Mouse (Mus musculus): ENCODE measurements around the gene Gm40193.

The Gm40193 gene

DNA sequence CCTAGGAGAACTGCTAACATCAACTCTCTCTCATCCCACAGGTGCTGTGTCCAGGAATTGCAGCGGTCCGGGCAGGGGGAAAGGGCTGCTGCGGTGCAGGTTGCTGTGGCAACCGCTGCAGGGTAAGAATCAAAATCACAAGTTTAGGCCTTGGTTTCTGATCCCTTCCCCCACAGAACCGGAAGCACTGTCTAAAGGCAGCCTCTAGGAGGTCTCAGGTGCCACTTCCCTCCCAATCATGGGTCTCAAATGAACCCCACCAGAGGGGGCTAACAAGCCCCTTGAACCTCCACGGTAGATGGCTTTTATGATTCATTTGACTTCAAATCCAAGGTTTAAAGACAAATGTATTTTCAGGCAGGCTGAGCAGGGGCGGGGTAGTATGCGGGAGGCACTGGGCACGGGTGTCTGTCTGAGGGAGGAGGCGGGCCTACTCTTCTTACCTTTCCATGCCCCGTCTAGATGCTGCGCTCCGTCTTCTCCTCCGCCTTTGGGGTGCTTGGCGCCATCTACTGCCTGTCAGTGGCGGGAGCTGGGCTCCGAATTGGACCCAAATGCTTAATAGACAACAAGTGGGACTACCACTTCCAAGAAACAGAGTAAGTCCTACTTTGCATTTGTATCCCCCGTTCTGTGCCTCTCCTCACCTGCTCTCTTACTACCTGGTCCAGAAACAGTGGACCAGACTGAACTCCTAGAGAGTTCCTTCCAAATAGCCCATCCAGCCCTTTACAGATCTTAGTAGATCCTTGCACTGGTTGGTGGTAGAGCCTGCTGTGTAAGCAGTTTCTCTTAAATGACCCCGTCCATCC, 22.8 kb downstream of the Gm40193 start:
- no peak for DNase-seq (ENCODE audit: extremely low read depth, insufficient read length, low spot score)

DNA sequence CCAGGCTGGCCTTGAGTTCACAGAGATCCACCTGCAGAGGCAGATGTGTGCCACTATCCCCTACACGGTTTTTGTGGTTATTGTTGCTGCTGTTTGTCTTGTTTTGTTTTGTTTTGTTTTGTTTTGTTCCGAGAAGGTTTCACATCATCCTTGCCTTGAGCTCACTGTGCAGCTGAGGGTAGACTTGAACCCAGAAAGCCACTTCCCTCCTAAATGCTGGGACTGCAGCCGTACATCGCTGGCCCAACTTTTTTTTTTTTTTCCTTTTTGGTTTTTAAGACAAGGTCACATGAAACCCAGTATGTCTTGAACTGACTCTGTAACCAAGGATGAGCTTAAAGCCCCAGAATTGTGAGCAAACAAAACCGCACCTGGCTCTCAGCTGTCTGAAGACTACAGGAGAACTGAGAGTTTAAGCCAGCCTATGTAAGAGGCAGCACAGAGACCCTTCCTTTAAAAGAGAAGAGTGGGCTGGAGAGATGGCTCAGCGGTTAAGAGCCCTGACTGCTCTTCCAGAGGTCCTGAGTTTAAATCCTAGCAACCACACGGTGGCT, 25.7 kb downstream of the Gm40193 start:
- DNase-seq (ENCODE audit: extremely low read depth, insufficient read length, low spot score), result no peak

DNA sequence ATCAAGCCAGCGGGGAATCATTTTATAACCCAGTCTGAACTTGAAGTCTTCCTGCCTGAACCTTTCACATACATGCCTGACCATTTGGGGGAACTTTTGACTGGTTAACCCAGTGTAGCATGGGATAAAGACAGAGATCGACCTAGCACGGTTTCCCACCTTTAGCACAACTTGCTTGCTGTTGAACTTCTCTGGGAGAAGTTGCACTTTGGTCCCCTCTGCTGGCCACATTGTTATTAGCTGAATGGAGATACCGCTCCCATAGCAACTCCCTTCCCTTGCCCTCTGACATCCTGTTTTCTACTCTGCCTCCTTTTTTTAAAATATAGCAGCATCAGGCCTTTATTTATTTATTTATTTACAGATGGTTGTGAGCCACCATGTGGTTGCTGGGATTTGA, 26.4 kb downstream of the Gm40193 start:
- no peak for DNase-seq (ENCODE audit: extremely low read depth, insufficient read length, low spot score)

DNA sequence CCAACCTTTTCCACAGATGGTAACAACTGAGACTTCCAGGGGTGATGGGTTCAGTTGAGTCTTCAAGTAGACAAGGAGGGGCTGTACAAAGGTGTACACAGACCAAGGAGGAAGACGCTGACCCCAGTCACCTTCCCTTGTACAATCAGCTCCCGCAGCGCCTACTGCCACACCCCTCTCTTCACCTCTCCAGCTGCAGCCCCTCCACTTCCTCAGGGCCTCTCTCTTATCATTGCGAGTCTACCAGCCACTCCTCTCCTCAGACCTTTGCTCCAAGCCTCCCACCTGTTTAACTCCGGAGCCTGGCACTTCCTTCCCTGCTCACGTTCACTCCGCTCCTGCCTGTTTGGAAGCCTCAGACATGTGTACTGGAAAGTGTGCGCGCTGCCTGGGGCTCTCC, 27.8 kb downstream of the Gm40193 start, which contains the start of gene Tm4sf5:
TSS of gene Tm4sf5 (plus strand) at position 275 of the 400 bp plus-strand sequence.
- no peak for DNase-seq (ENCODE audit: extremely low read depth, insufficient read length, low spot score)

DNA sequence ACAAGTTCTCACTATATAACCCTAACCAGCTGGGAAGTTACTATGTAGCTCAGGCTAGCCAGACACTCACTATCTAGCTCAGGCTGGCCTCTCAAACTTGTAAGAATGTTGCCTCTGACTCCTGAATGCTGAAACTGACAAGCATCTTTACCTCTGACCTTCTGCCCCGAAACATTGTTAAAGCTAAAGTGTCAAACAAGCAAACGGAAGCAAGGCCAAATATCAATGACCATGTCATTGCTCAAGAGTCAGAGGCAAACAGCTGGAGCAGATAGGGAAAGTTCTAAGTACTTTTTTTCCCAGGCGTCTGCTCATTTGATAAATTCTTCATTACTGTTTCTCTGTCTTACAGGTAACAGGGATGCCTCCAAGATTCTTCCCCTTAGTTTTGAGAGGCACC, 30.7 kb downstream of the Gm40193 start:
- DNase-seq (ENCODE audit: extremely low read depth, insufficient read length, low spot score), result no peak

DNA sequence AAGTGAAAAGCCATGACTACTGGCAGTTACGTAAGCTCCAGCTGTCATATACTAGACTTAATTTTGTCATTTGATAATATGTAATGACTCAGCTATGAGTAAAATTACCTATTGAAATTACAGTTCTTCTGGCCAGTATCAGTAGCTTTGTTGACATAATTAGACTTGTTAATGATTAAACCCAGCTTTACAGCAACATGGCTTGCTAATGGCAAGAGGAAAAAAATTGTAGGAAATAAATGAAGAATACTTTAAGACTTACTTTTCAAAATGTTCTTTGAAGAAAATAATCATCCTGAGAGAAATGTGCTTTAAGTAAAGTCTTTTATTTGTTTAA, 32.3 kb downstream of the Gm40193 start:
- no peak for DNase-seq (ENCODE audit: extremely low read depth, insufficient read length, low spot score)

DNA sequence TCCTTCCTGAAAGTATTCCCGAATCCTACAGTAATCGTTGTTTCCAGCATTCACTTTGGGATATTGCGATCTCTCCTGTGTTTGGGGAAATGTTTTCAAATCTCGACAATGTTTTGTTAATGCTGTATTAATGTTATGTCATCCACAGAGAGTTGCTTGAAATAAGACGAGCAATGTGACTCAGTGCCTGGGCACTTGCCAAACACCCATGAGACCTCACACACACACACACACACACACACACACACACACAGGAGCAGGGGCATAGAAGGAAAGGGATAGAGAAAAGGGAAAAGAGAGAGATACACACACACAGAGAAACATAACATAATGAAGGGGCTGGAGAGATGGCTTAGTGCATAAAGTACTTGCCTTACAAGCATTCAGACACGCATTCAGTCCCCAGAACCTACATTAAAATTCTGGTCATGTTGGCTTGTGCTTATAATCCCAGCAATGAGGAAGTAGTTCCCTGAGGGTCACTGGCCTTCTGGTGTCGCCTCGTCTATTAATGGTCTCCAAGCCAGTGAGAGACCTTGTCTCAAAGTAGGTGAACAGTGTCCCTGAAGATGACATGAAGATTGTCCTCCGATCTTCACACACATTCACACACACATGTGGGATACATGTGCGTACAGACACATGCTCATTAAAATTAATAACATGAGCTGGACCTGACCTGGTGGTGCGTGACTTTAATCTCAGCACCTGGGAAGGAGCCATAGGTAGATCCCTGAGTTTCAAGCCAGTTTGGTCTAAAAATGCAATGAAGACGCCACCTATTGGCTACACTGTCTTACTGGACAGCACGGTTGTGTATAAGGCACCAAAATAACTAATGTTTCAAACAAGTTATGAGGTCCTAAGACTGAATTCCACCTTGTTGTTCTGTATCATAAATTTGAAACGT, 32.9 kb downstream of the Gm40193 start:
- no peak for DNase-seq (ENCODE audit: extremely low read depth, insufficient read length, low spot score)

DNA sequence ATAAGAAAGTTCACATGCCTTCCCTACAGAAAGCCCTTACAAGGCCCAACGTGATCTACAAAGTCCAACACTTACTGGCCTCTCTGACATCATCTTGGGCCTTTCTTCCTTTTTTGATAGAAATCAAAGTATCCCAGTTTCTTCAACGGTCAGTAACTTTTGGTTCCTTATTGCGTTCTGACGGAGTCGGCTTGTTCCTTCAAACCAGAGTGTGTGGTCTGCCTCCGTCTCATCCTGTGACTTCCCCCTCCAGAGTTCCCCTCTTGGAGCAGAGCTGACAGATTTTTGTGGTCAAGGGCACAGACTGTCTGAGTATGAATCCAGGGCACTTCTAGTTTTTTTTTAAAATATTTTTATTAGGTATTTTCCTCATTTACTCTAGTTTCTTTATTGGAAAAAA, 43.1 kb downstream of the Gm40193 start:
- no peak for DNase-seq (ENCODE audit: extremely low read depth, insufficient read length, low spot score)

DNA sequence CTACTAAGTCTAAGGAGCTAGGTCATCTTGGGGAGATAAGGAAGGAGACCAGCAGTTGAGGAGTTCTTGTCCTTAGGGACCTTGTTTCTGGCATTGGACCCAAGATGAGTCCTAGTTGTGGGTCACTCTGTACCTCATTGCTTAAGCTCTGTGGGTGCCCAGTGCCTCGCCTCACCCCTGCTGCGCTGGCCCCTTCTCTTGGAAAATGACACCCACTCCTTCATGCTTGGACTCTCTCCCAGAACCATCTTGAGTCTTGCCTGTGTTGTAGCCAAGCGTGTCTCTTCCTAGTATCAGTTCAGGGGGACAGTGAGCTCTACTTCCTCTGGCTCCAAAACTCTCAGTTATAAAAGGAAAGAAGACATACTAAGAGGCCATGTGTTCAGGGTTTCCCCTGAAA, 43.6 kb downstream of the Gm40193 start:
- DNase-seq (ENCODE audit: extremely low read depth, insufficient read length, low spot score), result no peak

DNA sequence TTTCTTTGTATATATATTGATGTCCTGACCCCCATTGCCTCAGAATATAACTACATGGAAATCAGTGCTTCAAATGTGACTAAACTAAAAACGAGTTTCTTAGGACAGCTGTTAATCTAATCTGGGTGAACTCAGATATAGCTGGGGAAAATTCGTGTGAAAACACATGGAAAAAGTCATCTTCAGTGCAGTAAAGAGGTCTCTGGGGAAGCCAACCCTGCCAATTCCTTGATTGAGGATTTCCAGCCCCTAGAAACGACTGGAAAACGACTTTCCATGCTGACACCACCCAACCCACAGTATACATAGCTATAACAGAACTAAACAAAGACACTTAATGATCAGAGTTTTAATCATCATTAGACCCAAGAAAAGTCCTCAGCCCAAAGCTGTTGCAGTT, 44.9 kb downstream of the Gm40193 start:
- no peak for DNase-seq (ENCODE audit: extremely low read depth, insufficient read length, low spot score)

DNA sequence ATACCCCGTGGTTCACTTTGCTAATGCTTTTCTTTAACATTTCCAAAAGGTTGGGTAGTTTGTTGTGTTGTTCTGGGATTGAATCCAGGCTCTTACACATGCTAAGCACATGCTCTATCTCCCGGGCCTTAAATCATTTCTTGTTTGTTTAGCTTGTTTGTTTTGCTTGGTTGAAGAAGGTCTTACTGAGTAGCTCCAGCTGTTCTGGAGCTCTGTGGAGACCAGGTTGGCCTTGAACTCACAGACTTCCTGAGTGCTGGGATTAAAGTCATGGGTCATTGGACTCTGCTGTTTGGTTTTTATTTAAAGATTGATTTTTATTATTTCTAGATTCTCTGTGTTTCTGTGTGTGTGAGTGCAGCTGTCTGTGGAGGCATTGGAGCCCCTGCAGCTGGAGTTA, 47.2 kb downstream of the Gm40193 start:
- DNase-seq (ENCODE audit: extremely low read depth, insufficient read length, low spot score), result no peak
